Mouse (Mus musculus) effector memory CD4-positive, alpha-beta T cell, adult 5 months (primary cell): Measurements from ENCODE around the gene Sp100. TPM values are rescaled to one million over a fixed set of nuclear protein-coding genes. Genes with fewer than 3 reads are reported as not detected.

Experiments used
- polyA plus RNA-seq: library from polyadenylated mRNA; unstranded; fragments of 100-300 nt; shearing (Covaris generic); gene quantifications from one replicate; pipeline ENCODE4 v1.2.1, GENCODE M21; 2017

Gene Sp100
- 501 TPM for polyA plus RNA-seq

DNA sequence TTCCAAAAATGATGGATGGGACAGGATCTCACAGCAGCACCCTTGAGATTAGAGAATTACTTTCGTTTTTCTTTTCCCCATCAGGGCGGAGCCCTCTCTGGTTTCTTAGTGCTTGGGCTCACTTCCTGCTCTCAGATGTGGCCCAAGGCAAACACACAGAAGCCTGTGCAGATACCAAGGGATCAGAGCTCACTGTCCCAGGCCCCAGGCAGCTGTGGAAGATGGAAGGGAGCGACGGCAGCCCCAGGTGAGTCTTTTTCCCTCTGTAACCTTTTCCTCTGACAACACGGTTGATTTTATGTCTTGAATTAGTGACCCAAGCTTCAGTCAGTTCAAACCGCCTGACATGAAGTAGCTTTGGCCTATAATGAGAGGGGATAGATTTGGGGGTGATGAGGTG, at the start of gene Sp100:
Gene Sp100 (plus strand): TSS at position 108 of the 400 bp plus-strand sequence.

DNA sequence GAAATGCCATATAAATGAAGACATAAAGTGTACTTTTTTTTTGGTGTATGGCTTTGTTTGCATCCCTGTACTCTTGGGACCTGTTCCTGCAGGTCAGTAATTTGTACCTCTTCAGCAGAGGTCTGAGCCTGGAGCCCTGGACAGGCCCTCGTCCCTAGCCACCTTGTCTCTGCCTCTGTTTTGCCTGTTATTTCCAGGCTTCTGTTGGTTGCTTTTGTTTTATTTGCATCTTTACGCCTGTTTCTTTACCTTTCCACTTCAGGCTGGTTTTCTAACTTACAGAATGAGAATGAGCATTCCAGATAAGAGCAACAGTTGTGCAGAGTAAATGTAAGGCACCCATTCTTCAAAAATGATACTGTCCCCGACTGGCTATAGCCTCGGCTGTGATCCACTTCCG, 49.7 kb upstream of the Sp100 start, which contains the start of gene Sp140:
Gene Sp140 (plus strand): TSS at position 301 of the 400 bp plus-strand sequence.

Other genes with a start within 250 kb of the Sp100 start
- not detected for gene G530012D18Rik, start 74.3 kb upstream of the Sp100 start, polyA plus RNA-seq
- gene Sp110, start 51.2 kb upstream of the Sp100 start, polyA plus RNA-seq, result 164 TPM
- gene Sp140, start 49.6 kb upstream of the Sp100 start, polyA plus RNA-seq, result 32.6 TPM
- 25.6 TPM for gene A630001G21Rik, start 128.7 kb downstream of the Sp100 start, polyA plus RNA-seq
- 165 TPM for gene Cab39, start 143.5 kb downstream of the Sp100 start, polyA plus RNA-seq
- 226 TPM for gene Itm2c, start 244.3 kb downstream of the Sp100 start, polyA plus RNA-seq